Mouse (Mus musculus) olfactory bulb, adult 2 months (tissue): ENCODE data around the gene Zfp341.

Source experiments
- CTCF ChIP-seq: fragments of 200-500 bp; IDR thresholded peaks from 2 replicates; pipeline ENCODE4 v1.5.1; 2012; ENCODE audit warnings: low read depth, mild to moderate bottlenecking, low read length, moderate library complexity; ENCODE audit not compliant: insufficient read depth
- POLR2A ChIP-seq: fragments of 200-500 bp; IDR thresholded peaks from 2 replicates; pipeline ENCODE4 v1.6.1; 2012; ENCODE audit warnings: mild to moderate bottlenecking, low read depth, low read length, moderate library complexity; ENCODE audit not compliant: insufficient read depth

- no peak for TF ChIP-seq CTCF
- no peak for TF ChIP-seq POLR2A
Observed at GRCm38 (mm10) chr2:154633876-154634644, 21.0 kb downstream of the Zfp341 start.
